Mouse (Mus musculus) pancreas, adult 10 weeks (tissue): ENCODE data around the gene Tex36. TPM values are rescaled to one million over a fixed set of nuclear protein-coding genes. Genes with fewer than 3 reads are reported as not detected.

Experiments
- polyA plus RNA-seq: library from polyadenylated mRNA; stranded (reverse); fragments of 350-450 nt; fragmentation: Illumina TruSeq; extraction: RNeasy Lipid Tissue Mini Kit (QIAGEN cat#74804); gene quantifications from one replicate; pipeline ENCODE4 v1.2.3, GENCODE M21; 2015; ENCODE audit warnings: low read depth, low replicate concordance; ENCODE audit not compliant: insufficient read depth

The Tex36 gene
- not detected for polyA plus RNA-seq

GRCm38 (mm10) chr7:133602058-133602457 is at the start of gene Tex36:
Tex36 (minus strand) TSS chr7:133602158.

DNA sequence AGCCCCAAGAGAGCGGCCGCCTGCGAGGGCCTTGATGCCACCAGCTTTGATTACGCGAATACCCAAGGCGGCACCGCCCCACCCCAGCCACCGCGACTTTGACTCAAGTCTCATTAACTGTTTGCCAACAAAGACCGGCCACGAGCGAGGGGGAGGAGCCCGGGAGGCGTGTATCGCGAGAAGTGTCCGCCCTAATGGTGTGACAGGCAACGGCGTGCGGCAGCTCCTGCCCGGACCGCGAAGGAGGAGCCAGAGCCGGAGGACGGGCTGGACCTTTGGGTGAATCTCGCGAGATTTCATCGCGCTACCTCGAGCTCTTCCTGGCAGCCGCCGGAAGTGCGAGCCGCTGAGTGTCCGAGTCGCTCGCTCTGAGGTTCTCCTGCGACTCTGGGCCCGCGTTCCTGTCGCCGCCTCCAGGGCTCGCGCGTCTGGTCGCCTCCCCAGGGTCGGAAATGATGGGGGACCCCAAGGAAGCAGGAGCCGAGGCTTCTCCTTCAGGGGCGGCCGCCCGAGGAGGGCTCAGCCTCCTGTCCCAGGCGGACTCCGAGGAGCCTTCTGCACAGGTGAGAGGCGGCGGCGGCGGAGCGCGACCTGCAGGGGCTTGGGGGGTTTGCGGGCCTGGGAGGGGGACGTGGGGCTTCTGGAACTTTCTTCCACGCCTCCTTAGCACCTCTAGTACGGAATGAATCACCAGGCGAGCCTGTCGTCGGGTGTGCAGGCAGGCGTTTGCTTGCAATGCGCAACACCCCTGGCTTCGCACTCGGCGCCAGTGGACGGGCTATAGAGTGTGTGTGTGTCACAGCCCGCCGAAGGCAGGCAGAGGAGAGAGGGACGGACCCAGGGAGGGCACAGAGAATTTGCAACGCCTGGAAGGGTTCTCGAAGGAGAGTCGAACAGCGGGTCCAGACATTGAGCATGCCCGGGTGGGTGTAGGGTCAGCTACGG is 35.7 kb upstream of the Tex36 start, which contains the start of gene Edrf1:
Gene Edrf1 (plus strand): TSS at position 183 of the 945 bp plus-strand sequence.

Other genes starting within 250 kb of the Tex36 start
- 9.6 TPM for gene Edrf1, start 35.4 kb upstream of the Tex36 start, polyA plus RNA-seq
- gene Mmp21, start 77.9 kb upstream of the Tex36 start, polyA plus RNA-seq = not detected
- 35.0 TPM for gene Bccip, start 107.2 kb upstream of the Tex36 start, polyA plus RNA-seq
- 6.4 TPM for gene Uros, start 107.9 kb upstream of the Tex36 start, polyA plus RNA-seq
- gene Fank1, start 174.7 kb upstream of the Tex36 start, polyA plus RNA-seq = not detected
- gene Dhx32, start 180.6 kb upstream of the Tex36 start, polyA plus RNA-seq = 4.0 TPM